Mouse (Mus musculus) neural tube, embryonic 14.5 days (tissue): Measurements from ENCODE around the gene Gtf3c1. TPM values are rescaled to one million over a fixed set of nuclear protein-coding genes. Genes with fewer than 3 reads are reported as not detected.

ENCODE experiments used
- ATAC-seq: fragments of 200-750 bp; cut with Nextera tagmentation; 2 replicates; pipeline ENCODE4 v1.8.0; 2017; ENCODE audit warnings: low read depth, mild to moderate bottlenecking, moderate TSS enrichment, moderate library complexity
- H3K27ac ChIP-seq: fragments of 300-500 bp; sonication (generic); 2 replicates; pipeline ENCODE4 v1.5.1; 2014; ENCODE audit warnings: low read depth, mild to moderate bottlenecking, control low read depth, low read length, moderate library complexity, mixed read lengths
- H3K27me3 ChIP-seq: fragments of 300-500 bp; sonication (generic); 2 replicates; pipeline ENCODE4 v1.6.1; 2014; ENCODE audit warnings: low read length; ENCODE audit not compliant: control insufficient read depth, insufficient read depth
- H3K36me3 ChIP-seq: fragments of 300-500 bp; sonication (generic); 2 replicates; pipeline ENCODE4 v1.6.1; 2014; ENCODE audit warnings: low read length, mixed read lengths; ENCODE audit not compliant: control insufficient read depth, insufficient read depth
- H3K4me1 ChIP-seq: fragments of 300-500 bp; sonication (generic); 2 replicates; pipeline ENCODE4 v1.6.1; 2014; ENCODE audit warnings: low read length; ENCODE audit not compliant: control insufficient read depth, insufficient read depth
- H3K4me2 ChIP-seq: fragments of 300-500 bp; sonication (generic); 2 replicates; pipeline ENCODE4 v1.6.1; 2014; ENCODE audit warnings: mild to moderate bottlenecking, low read depth, low read length, control low read depth
- H3K4me3 ChIP-seq: fragments of 300-500 bp; sonication (generic); 2 replicates; pipeline ENCODE4 v1.5.1; 2014; ENCODE audit warnings: low read depth, low read length, control low read depth, mixed read lengths
- H3K9ac ChIP-seq: fragments of 300-500 bp; sonication (generic); replicated peaks from 2 replicates; pipeline ENCODE4 v1.6.1; 2014; ENCODE audit warnings: low read depth, mild to moderate bottlenecking, control low read depth, low read length, mixed read lengths
- H3K9me3 ChIP-seq: fragments of 300-500 bp; sonication (generic); 2 replicates; pipeline ENCODE4 v1.6.1; 2016; ENCODE audit warnings: low read length; ENCODE audit not compliant: control insufficient read depth
- WGBS: fragments of 180-500 bp; shearing (Covaris S2); extraction: QIAGEN DNeasy Blood & Tissue Kit; methylation state at CpG from one replicate; pipeline ENCODE4 v1.1.7; 2014; 5-methylcytosine and 5-hydroxymethylcytosine counted together
- polyA plus RNA-seq: library from polyadenylated mRNA; unstranded; fragments of >200 nt; fragmentation: Nextera tagmentation; extraction: Ambion mirVana; gene quantifications from 2 replicates; pipeline ENCODE4 v1.2.1, GENCODE M21; 2014

Gtf3c1 gene
- polyA plus RNA-seq, 1 experiment from 2014 or later = 41.9 TPM

- Histone ChIP-seq H3K9ac (no peak overlapping the region), H3K4me2 (no peak overlapping the region), H3K4me3 (no peak overlapping the region), H3K36me3 (peaks cover 77% of the 10 kb centered on the region), H3K4me1 (no peaks in the 10 kb centered on the region), H3K9me3 (no peaks in the 10 kb centered on the region), H3K27ac (0 out of 2 replicates have a peak overlapping the region, but pooled peaks have one; percentile 16), H3K27me3 (no peaks in the 10 kb centered on the region)
- ATAC-seq = no peak
- WGBS = 77% methylated on average over 8 of the region's 8 CpGs
These were observed 28.8 kb downstream of the Gtf3c1 start for GRCm38 (mm10) chr7:125678756-125679155.

DNA sequence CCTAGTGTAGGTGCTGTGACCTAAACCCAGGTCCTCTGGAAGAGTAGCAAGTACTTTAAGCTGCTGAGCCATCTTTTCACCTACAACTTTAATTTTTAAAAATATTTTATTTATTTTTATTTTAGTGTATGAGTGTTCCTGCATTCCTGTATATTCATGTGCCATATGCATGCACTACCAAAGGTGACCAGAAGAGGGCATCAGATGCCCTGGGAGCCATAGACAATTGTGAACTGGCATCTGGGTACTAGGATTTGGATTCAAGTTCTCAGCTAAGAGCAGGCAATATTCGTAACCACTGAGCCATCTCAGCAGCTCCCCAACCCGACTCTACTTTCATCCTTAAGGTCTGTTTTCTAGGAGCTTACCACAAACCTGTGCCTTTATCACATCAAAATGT is 32.7 kb downstream of the Gtf3c1 start:
- Histone ChIP-seq H3K9ac (no peak overlapping the region), H3K4me3 (no peak overlapping the region), H3K27me3 (no peaks in the 10 kb centered on the region), H3K4me1 (no peaks in the 10 kb centered on the region), H3K27ac (no peak overlapping the region), H3K4me2 (no peak overlapping the region), H3K36me3 (peaks cover 86% of the 10 kb centered on the region), H3K9me3 (no peaks in the 10 kb centered on the region)
- 93% methylated on average over 2 of the region's 2 CpGs for WGBS
- ATAC-seq = no peak

GRCm38 (mm10) chr7:125671396-125671795 is 36.2 kb downstream of the Gtf3c1 start:
- H3K4me3 ChIP-seq = no peak overlapping the region
- H3K4me1 ChIP-seq = no peaks in the 10 kb centered on the region
- no peaks in the 10 kb centered on the region for H3K27me3 ChIP-seq
- H3K27ac ChIP-seq = no peak overlapping the region
- ATAC-seq = no peak
- WGBS = 95% methylated on average over 8 of the region's 8 CpGs
- H3K9ac ChIP-seq = no peak overlapping the region
- H3K9me3 ChIP-seq = no peaks in the 10 kb centered on the region
- peaks cover 90% of the 10 kb centered on the region for H3K36me3 ChIP-seq
- no peak overlapping the region for H3K4me2 ChIP-seq

GRCm38 (mm10) chr7:125670865-125671264 is 36.7 kb downstream of the Gtf3c1 start:
- Histone ChIP-seq H3K27me3 (no peaks in the 10 kb centered on the region), H3K9me3 (no peaks in the 10 kb centered on the region), H3K4me3 (no peak overlapping the region), H3K9ac (no peak overlapping the region), H3K27ac (no peak overlapping the region), H3K4me1 (no peaks in the 10 kb centered on the region), H3K4me2 (no peak overlapping the region), H3K36me3 (peaks cover 90% of the 10 kb centered on the region)
- no peak for ATAC-seq
- 92% methylated on average over 6 of the region's 6 CpGs for WGBS

GRCm38 (mm10) chr7:125663654-125664053 is 43.9 kb downstream of the Gtf3c1 start:
- peaks cover 76% of the 10 kb centered on the region for H3K36me3 ChIP-seq
- H3K9ac ChIP-seq = no peak overlapping the region
- no peaks in the 10 kb centered on the region for H3K4me1 ChIP-seq
- no peak overlapping the region for H3K27ac ChIP-seq
- 88% methylated on average over 3 of the region's 3 CpGs for WGBS
- H3K9me3 ChIP-seq = no peaks in the 10 kb centered on the region
- H3K4me3 ChIP-seq = no peak overlapping the region
- H3K27me3 ChIP-seq = no peaks in the 10 kb centered on the region
- ATAC-seq = no peak
- H3K4me2 ChIP-seq = no peak overlapping the region

GRCm38 (mm10) chr7:125657511-125657910 is 50.1 kb downstream of the Gtf3c1 start:
- WGBS = 97% methylated on average over 6 of the region's 6 CpGs
- ATAC-seq = no peak
- no peak overlapping the region for H3K9ac ChIP-seq

DNA sequence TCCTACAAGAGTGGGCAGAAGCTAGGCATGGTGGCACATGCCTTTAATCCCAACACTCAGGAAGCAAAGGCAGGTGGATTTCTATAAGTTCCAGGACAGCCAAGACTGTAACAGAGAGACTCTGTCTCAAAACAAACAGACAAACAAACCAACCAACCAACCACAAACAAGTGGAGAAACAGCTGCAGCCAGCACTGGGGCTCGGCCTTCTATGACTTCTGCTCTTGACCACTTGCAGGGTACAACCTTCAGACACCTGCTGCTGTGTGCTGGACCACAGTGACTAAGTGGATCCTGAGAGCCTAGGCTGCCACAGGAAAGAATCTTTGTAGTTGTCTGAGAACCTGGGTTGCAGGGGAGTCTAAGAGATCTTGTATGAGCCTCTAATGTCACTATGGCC is 58.6 kb downstream of the Gtf3c1 start:
- WGBS = 96% methylated on average over 1 of the region's 1 CpGs
- Histone ChIP-seq H3K36me3 (peaks cover 60% of the 10 kb centered on the region), H3K4me1 (no peaks in the 10 kb centered on the region), H3K9ac (no peak overlapping the region), H3K27me3 (no peaks in the 10 kb centered on the region), H3K9me3 (no peaks in the 10 kb centered on the region), H3K4me2 (no peak overlapping the region), H3K4me3 (no peak overlapping the region), H3K27ac (no peak overlapping the region)
- ATAC-seq = no peak

More at GRCm38 (mm10) chr7:125657511-125657910, 50.1 kb downstream of the Gtf3c1 start:
- Histone ChIP-seq H3K27ac (no peak overlapping the region), H3K4me2 (no peak overlapping the region), H3K36me3 (peaks cover 76% of the 10 kb centered on the region), H3K27me3 (no peaks in the 10 kb centered on the region), H3K4me3 (no peak overlapping the region), H3K4me1 (no peaks in the 10 kb centered on the region), H3K9me3 (no peaks in the 10 kb centered on the region)

DNA sequence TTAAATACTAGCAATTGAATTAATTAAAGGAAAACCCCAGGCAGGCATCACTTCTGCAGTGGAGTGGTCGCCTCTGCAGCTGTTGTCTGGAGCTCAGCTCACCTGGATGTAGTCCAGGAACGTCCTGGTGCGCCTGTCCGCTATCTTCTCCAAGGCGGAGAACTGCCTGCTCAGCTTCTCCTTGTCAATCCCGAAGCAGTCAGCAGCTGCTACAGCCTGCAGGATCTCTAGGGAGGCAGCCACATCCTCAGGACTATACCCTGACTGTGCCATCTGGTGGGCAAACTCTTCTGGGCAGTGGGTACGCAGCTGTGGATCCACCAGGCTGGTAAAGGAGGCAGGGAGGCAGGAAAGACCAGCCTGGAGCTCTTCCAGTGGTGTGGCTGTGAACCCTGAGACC is 62.2 kb downstream of the Gtf3c1 start:
- H3K4me2 ChIP-seq = no peak overlapping the region
- no peaks in the 10 kb centered on the region for H3K9me3 ChIP-seq
- H3K27ac ChIP-seq = no peak overlapping the region
- ATAC-seq = no peak
- WGBS = 85% methylated on average over 7 of the region's 7 CpGs
- H3K36me3 ChIP-seq = peaks cover 78% of the 10 kb centered on the region
- H3K4me3 ChIP-seq = no peak overlapping the region
- no peaks in the 10 kb centered on the region for H3K4me1 ChIP-seq
- no peak overlapping the region for H3K9ac ChIP-seq
- no peaks in the 10 kb centered on the region for H3K27me3 ChIP-seq

DNA sequence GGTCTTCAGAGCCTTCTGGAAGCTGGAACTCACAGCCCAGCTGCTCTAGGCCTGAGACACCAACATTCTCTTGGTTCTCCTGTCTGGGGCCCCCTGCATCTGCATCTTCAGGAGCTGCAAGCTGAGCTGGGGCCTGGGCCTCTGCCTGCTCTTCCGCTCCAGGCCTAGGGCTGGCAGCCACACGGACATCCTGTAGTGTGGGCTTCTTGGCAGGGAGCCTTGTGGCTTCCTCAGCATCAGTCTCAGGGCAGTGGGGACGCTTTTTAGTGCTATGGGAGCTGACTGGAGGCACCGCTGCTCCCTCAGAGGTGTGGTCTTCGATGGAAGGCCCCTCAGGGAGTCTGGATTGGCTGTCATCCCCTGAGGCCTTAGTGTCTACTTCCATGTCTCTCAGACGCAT is 63.7 kb downstream of the Gtf3c1 start:
- peaks cover 71% of the 10 kb centered on the region for H3K36me3 ChIP-seq
- no peaks in the 10 kb centered on the region for H3K27me3 ChIP-seq
- H3K4me1 ChIP-seq = no peaks in the 10 kb centered on the region

More for the DNA sequence above, 63.7 kb downstream of the Gtf3c1 start:
- ATAC-seq = no peak
- H3K9ac ChIP-seq = no peak overlapping the region
- no peak overlapping the region for H3K4me2 ChIP-seq
- 89% methylated on average over 6 of the region's 6 CpGs for WGBS
- no peak overlapping the region for H3K4me3 ChIP-seq
- no peaks in the 10 kb centered on the region for H3K9me3 ChIP-seq
- H3K27ac ChIP-seq = no peak overlapping the region
